Mouse (Mus musculus) MN1 (cell line): Measurements from ENCODE around the gene Pak1ip1.

Experiments used
- DNase-seq: peaks from one replicate; pipeline ENCODE4 v3.0.0-alpha.2; 2016; ENCODE audit warnings: low spot score

The Pak1ip1 gene

GRCm38 (mm10) chr13:41008271-41008670 lies 7.4 kb downstream of the Pak1ip1 start:
- no peak for DNase-seq

- DNase-seq: no peak
Measured at GRCm38 (mm10) chr13:41008946-41009345, 8.1 kb downstream of the Pak1ip1 start.

GRCm38 (mm10) chr13:41015829-41016634 lies 15.2 kb downstream of the Pak1ip1 start, which contains the start of gene Tmem14c:
Tmem14c (plus strand) TSS chr13:41016292.
- peak; percentile 88 for DNase-seq

- DNase-seq: no peak
Measured at GRCm38 (mm10) chr13:41016797-41017405, 16.1 kb downstream of the Pak1ip1 start.

- no peak for DNase-seq
Measured at GRCm38 (mm10) chr13:41017832-41018231, 17.0 kb downstream of the Pak1ip1 start.

GRCm38 (mm10) chr13:41018236-41018635 lies 17.4 kb downstream of the Pak1ip1 start:
- DNase-seq: no peak

- no peak for DNase-seq
Measured at GRCm38 (mm10) chr13:41018756-41019591, 18.2 kb downstream of the Pak1ip1 start.

GRCm38 (mm10) chr13:41020494-41020893 lies 19.7 kb downstream of the Pak1ip1 start:
- no peak for DNase-seq

- no peak for DNase-seq
Measured at GRCm38 (mm10) chr13:41021607-41022006, 20.8 kb downstream of the Pak1ip1 start.

GRCm38 (mm10) chr13:41022099-41022498 lies 21.3 kb downstream of the Pak1ip1 start:
- DNase-seq: no peak

GRCm38 (mm10) chr13:41030098-41030497 lies 29.3 kb downstream of the Pak1ip1 start:
- no peak for DNase-seq

GRCm38 (mm10) chr13:41042511-41042910 lies 41.7 kb downstream of the Pak1ip1 start:
- DNase-seq: no peak

GRCm38 (mm10) chr13:41045901-41046300 lies 45.1 kb downstream of the Pak1ip1 start:
- DNase-seq: no peak

GRCm38 (mm10) chr13:41047280-41047679 lies 46.5 kb downstream of the Pak1ip1 start:
- DNase-seq: no peak

GRCm38 (mm10) chr13:41051965-41052364 lies 51.1 kb downstream of the Pak1ip1 start:
- DNase-seq: no peak
